Mouse (Mus musculus) thymus, postnatal 0 days (tissue): ENCODE measurements around the gene Aifm2. TPM values are rescaled to one million over a fixed set of nuclear protein-coding genes. Genes with fewer than 3 reads are reported as not detected.

Experiments used
- DNase-seq: peaks from one replicate; pipeline ENCODE4 v3.0.0-alpha.2; 2015; ENCODE audit warnings: low spot score
- polyA plus RNA-seq: library from polyadenylated mRNA; unstranded; fragments of >200 nt; fragmentation: Nextera tagmentation; extraction: Ambion mirVana; gene quantifications from 2 replicates; pipeline ENCODE4 v1.2.1, GENCODE M21; 2015

Gene Aifm2
- polyA plus RNA-seq, 1 experiment from 2014 or later, result 3.8 TPM

GRCm38 (mm10) chr10:61715996-61716864, 1.2 kb downstream of the Aifm2 start:
- DNase-seq, result no peak

GRCm38 (mm10) chr10:61717406-61718296, 2.6 kb downstream of the Aifm2 start:
- DNase-seq, result no peak

GRCm38 (mm10) chr10:61720331-61720730, 5.3 kb downstream of the Aifm2 start:
- no peak for DNase-seq

- no peak for DNase-seq
These were observed 7.2 kb downstream of the Aifm2 start for GRCm38 (mm10) chr10:61722215-61722614.

GRCm38 (mm10) chr10:61723271-61723670, 8.2 kb downstream of the Aifm2 start:
- DNase-seq, result no peak

- no peak for DNase-seq
These were observed 14.1 kb downstream of the Aifm2 start for GRCm38 (mm10) chr10:61729181-61729580.

- DNase-seq, result no peak
These were observed 15.1 kb downstream of the Aifm2 start for GRCm38 (mm10) chr10:61730171-61730570.

- DNase-seq, result peak; percentile 60
These were observed 19.3 kb downstream of the Aifm2 start for GRCm38 (mm10) chr10:61734377-61734776.

GRCm38 (mm10) chr10:61736671-61737078, 21.6 kb downstream of the Aifm2 start:
- DNase-seq, result no peak

GRCm38 (mm10) chr10:61737537-61737936, 22.5 kb downstream of the Aifm2 start:
- DNase-seq, result no peak

GRCm38 (mm10) chr10:61738126-61738525, 23.1 kb downstream of the Aifm2 start:
- no peak for DNase-seq

- no peak for DNase-seq
These were observed 26.2 kb downstream of the Aifm2 start for GRCm38 (mm10) chr10:61741306-61741705.

- no peak for DNase-seq
These were observed 26.8 kb downstream of the Aifm2 start for GRCm38 (mm10) chr10:61741873-61742272.

GRCm38 (mm10) chr10:61742336-61742735, 27.3 kb downstream of the Aifm2 start:
- DNase-seq, result no peak

- DNase-seq, result no peak
These were observed 30.1 kb downstream of the Aifm2 start for GRCm38 (mm10) chr10:61745133-61745532.

- DNase-seq, result no peak
These were observed 32.2 kb downstream of the Aifm2 start for GRCm38 (mm10) chr10:61747302-61747701.

GRCm38 (mm10) chr10:61750014-61750413, 35.0 kb downstream of the Aifm2 start:
- no peak for DNase-seq

GRCm38 (mm10) chr10:61751534-61752219, 36.6 kb downstream of the Aifm2 start:
- no peak for DNase-seq

GRCm38 (mm10) chr10:61753071-61753470, 38.0 kb downstream of the Aifm2 start:
- no peak for DNase-seq

GRCm38 (mm10) chr10:61757022-61757421, 42.0 kb downstream of the Aifm2 start:
- no peak for DNase-seq

- DNase-seq, result no peak
These were observed 43.8 kb downstream of the Aifm2 start for GRCm38 (mm10) chr10:61758904-61759303.

GRCm38 (mm10) chr10:61759869-61760268, 44.8 kb downstream of the Aifm2 start:
- DNase-seq, result no peak
